In genomic region chr9:71834707-71835106, GRCm38 (mm10) we compare ENCODE assay signal across 27 mouse cellular contexts.
DNase-seq lines count a peak whose midpoint lies in the region; ATAC-seq and TF ChIP-seq lines count a peak whose summit lies in the region.
"Had no signal": no experiment of that assay in that cellular context is flagged by ENCODE, and none has a peak within 500 bp of the region (broad histone marks: within the 10 kb centered on the region; RNA-seq: fewer than 3 reads in every experiment).

No protein-coding gene starts in this region.

- TF ChIP-seq CTCF in lung, adult 2 months (IDR thresholded peaks at IDR 0.05; ENCODE audit: insufficient read depth, low read length) = no peak

- no peaks in the 10 kb centered on the region for H3K27me3 ChIP-seq in forebrain, embryonic 10.5 days (ENCODE audit: poor library complexity, severe bottlenecking)
- no peaks in the 10 kb centered on the region for H3K27me3 ChIP-seq in forebrain, embryonic 15.5 days
- no peaks in the 10 kb centered on the region for H3K27me3 ChIP-seq in lung, embryonic 15.5 days
- H3K27me3 ChIP-seq in splenic B cell, adult 2 months (ENCODE audit: control insufficient read depth, insufficient read depth, low read length, poor library complexity, severe bottlenecking) = no peaks in the 10 kb centered on the region
- H3K27me3 ChIP-seq: liver, embryonic 12.5 days; neural tube, embryonic 15.5 days had no signal

- no peak for DNase-seq in forebrain, embryonic 10.5 days (ENCODE audit: extremely low spot score, low spot score)
- no peak for DNase-seq in lung, adult 2 months
- DNase-seq in splenic B cell, adult 2 months (ENCODE audit: low read depth, low spot score) = peak; percentile 63
- DNase-seq in layer of hippocampus, postnatal 10 days (ENCODE audit: low spot score in 2 of 2) = no peak
- DNase-seq: adrenal gland, postnatal 25 days; cerebellum, adult 18-20 months; gastrocnemius, postnatal 10 days; heart, postnatal 36 days; kidney, adult 11 months; kidney, postnatal 36 days; liver, postnatal 0 days; midbrain, embryonic 14.5 days; right cerebral cortex, postnatal 25 days; thymus, adult 2 months; thymus, postnatal 36 days had no signal

- H3K4me2 ChIP-seq in forebrain, embryonic 15.5 days (replicated peaks) = no peak overlapping the region
- H3K4me2 ChIP-seq in lung, embryonic 15.5 days = no peak overlapping the region
- H3K4me2 ChIP-seq: heart, embryonic 11.5 days; hindbrain, embryonic 14.5 days; liver, embryonic 12.5 days; neural tube, embryonic 15.5 days had no signal

- H3K9ac ChIP-seq in forebrain, embryonic 15.5 days (replicated peaks) = no peak overlapping the region
- H3K9ac ChIP-seq in lung, embryonic 15.5 days = no peak overlapping the region
- H3K9ac ChIP-seq: hindbrain, embryonic 14.5 days; liver, embryonic 12.5 days; liver, postnatal 0 days; neural tube, embryonic 15.5 days had no signal

- H3K4me1 ChIP-seq in forebrain, embryonic 10.5 days = peaks cover 56% of the 10 kb centered on the region
- H3K4me1 ChIP-seq in forebrain, embryonic 15.5 days = no peaks in the 10 kb centered on the region
- peaks cover 33% of the 10 kb centered on the region for H3K4me1 ChIP-seq in lung, embryonic 15.5 days
- H3K4me1 ChIP-seq in lung, adult 2 months (ENCODE audit: control insufficient read depth, insufficient read depth, low read length) = peaks cover 3% of the 10 kb centered on the region; the same call in 1 of the 2 replicates

- no peaks in the 10 kb centered on the region for H3K9me3 ChIP-seq in forebrain, embryonic 10.5 days
- no peaks in the 10 kb centered on the region for H3K9me3 ChIP-seq in forebrain, embryonic 15.5 days
- no peaks in the 10 kb centered on the region for H3K9me3 ChIP-seq in lung, embryonic 15.5 days
- H3K9me3 ChIP-seq: liver, embryonic 12.5 days; megakaryocyte, embryonic 14.5 days; neural tube, embryonic 15.5 days had no signal

- 88% methylated on average over 4 of the region's 4 CpGs for WGBS in forebrain, embryonic 10.5 days
- WGBS in forebrain, embryonic 15.5 days = 69% methylated on average over 4 of the region's 4 CpGs
- WGBS in lung, embryonic 15.5 days = 50% methylated on average over 4 of the region's 4 CpGs
- WGBS in lung, adult 2 months = 48% methylated on average over 4 of the region's 4 CpGs

- no peak overlapping the region for H3K4me3 ChIP-seq in forebrain, embryonic 10.5 days
- H3K4me3 ChIP-seq in forebrain, embryonic 15.5 days = no peak overlapping the region
- no peak overlapping the region for H3K4me3 ChIP-seq in lung, embryonic 15.5 days
- no peak overlapping the region for H3K4me3 ChIP-seq in lung, adult 2 months (replicated peaks; ENCODE audit: extremely low read depth, low read depth, low read length)
- H3K4me3 ChIP-seq: layer of hippocampus, adult 2 months; liver, embryonic 12.5 days; megakaryocyte, embryonic 14.5 days; neural tube, embryonic 15.5 days had no signal

- peak overlapping the region; percentile 48; the same call in 1 of the 2 replicates for H3K27ac ChIP-seq in forebrain, embryonic 10.5 days
- no peak overlapping the region for H3K27ac ChIP-seq in forebrain, embryonic 15.5 days (replicated peaks)
- peak overlapping the region; percentile 25 for H3K27ac ChIP-seq in lung, embryonic 15.5 days
- H3K27ac ChIP-seq: hindbrain, embryonic 14.5 days; layer of hippocampus, adult 2 months; liver, embryonic 12.5 days; neural tube, embryonic 15.5 days had no signal

- ATAC-seq in forebrain, embryonic 15.5 days (replicated peaks) = no peak
- no peak for ATAC-seq in lung, embryonic 15.5 days (ENCODE audit: borderline replicate concordance, extremely low read depth, low FRiP score, low TSS enrichment)
- peak; percentile 49 for ATAC-seq in common myeloid progenitor, adult 5-6 weeks (replicated peaks; ENCODE audit: low read depth, poor library complexity, severe bottlenecking)
- ATAC-seq: CD4-positive, CD25-positive, alpha-beta regulatory T cell, adult 4 months; forebrain, embryonic 14.5 days; inflammation-experienced regulatory T-cells, adult 6 months; liver, embryonic 12.5 days; liver, postnatal 0 days had no signal

- H3K36me3 ChIP-seq in forebrain, embryonic 10.5 days (replicated peaks) = no peaks in the 10 kb centered on the region
- H3K36me3 ChIP-seq in forebrain, embryonic 15.5 days = no peaks in the 10 kb centered on the region
- no peaks in the 10 kb centered on the region for H3K36me3 ChIP-seq in lung, embryonic 15.5 days
- no peaks in the 10 kb centered on the region for H3K36me3 ChIP-seq in splenic B cell, adult 2 months (ENCODE audit: control insufficient read depth, insufficient read depth, low read length, poor library complexity, severe bottlenecking)
- H3K36me3 ChIP-seq: liver, embryonic 12.5 days; neural tube, embryonic 15.5 days had no signal

- no peak for TF ChIP-seq POLR2A in lung, adult 2 months (IDR thresholded peaks at IDR 0.05; ENCODE audit: borderline replicate concordance, extremely low read depth, low read depth, low read length)
